Mouse (Mus musculus) fibroblast of lung, adult 2 months (primary cell): ENCODE data around the gene Olfr898.

ENCODE experiments used
- DNase-seq: peaks from one replicate; pipeline ENCODE4 v3.0.0-alpha.2; 2011; ENCODE audit warnings: low read depth

The Olfr898 gene

GRCm38 (mm10) chr9:38348111-38348510, at the start of gene Olfr898:
TSS of gene Olfr898 (plus strand) at chr9:38348411.
- DNase-seq = no peak

DNA sequence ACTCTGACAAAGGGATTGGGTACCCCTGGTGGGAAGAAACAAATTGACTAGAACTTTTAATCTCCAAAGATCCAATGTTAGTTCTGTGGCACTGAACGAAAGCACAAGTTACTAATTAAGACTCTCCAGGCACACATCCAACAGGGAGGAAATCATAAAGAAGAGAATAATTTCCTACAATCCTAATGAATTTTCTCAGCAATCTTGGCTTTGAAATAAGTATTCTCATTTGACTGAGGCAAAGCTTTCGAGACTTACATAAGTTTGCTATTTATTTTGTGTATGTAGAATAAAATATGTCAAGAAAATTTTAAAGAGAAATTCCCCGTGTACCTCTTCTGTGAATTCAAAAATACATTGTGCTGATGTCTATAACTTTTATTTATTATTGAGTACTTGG, 19.5 kb upstream of the Olfr898 start, which contains the start of gene Olfr25:
Gene Olfr25 (plus strand): TSS at position 301 of the 400 bp plus-strand sequence.
- DNase-seq = no peak

- DNase-seq = no peak
These were observed 18.4 kb downstream of the Olfr898 start, which contains the start of gene Olfr250 for GRCm38 (mm10) chr9:38366596-38366995. TSS of gene Olfr250 (plus strand) at chr9:38366896.

DNA sequence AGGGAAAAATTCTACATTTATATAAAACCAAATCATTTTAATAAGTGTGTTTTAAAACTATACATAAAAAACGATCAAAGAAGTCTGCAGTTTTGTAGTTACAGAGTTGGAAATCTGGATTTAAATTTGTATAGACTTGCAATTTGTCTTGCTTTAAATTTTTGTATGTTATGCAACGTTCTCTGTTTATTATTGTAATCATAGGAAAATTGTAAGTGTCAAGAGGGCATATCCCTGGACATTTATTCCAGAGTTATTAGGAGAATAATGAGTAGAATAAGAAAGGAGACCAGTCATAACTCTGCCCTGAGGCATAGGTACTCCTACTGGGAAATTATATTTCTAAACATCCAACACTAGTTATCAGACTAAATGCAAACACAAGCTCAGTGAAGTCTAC, 28.6 kb downstream of the Olfr898 start, which contains the start of gene Olfr251:
Gene Olfr251 (plus strand): TSS at position 301 of the 400 bp plus-strand sequence.
- no peak for DNase-seq

DNA sequence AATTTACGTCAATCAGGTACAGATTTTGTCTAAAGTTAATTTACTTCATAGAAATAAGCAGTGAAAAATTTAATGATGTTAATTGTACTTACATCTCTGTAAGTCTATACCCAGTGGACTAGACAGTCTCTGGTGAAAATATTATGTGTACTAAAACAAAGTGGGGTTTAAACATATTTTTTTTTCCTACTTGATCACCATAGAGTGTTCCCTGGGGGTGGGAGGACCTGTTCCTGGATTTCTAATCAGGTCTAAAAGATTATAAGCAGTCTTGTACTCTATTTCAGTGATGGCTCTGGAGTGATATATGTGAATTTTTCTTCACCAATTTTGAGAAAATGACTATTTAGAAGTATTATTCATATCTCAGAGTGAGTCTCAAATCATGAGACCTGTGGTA, 53.2 kb downstream of the Olfr898 start, which contains the start of gene Olfr147:
Gene Olfr147 (plus strand): TSS at position 301 of the 400 bp plus-strand sequence.
- no peak for DNase-seq
